Mouse (Mus musculus): ENCODE measurements at regions not wholly inside any gene's neighbourhood (a gene's known extent, or its start where the extent isn't known, plus 50 kb on each side); places are given as distances from the start of the nearest gene placed in this dataset.

DNA sequence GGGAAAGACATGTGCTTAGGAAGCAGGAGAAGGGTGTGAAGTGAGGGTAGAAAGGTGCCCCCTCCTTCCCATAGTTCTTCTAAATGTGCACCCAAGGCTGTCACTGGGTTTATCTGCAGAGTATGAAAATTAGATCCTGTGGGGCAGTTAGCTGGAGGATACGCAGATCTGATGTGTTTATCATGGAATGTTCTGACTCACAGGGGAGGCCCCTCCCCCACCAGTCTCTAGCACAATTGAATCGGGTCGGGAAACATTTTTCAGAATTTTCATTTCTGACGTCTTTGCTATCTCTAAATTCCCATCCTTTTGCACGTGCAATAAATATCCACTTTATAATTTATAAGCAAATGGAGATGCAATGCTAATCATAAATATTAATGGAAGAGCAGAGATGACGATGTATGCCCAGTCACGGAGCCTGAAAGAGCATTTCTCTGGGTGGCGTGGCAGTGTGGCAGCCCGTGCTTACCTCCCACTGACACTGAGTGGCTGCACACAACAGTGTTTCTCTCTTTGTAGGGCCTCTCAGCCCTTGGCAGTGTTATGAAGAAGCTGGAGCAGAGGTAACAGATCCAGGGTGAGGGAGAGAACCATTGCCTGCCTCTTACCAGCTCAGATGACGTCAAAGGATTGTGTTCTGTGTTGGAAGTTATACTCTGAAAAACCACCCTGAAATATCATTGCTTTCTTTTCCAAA lies 122.1 kb upstream of the Gm26657 start:
- TF ChIP-seq POLR2A (IDR thresholded peaks at IDR 0.05; ENCODE audit: extremely low read depth, insufficient read depth, low read length) (no peak), CTCF (IDR thresholded peaks at IDR 0.05; ENCODE audit: extremely low read depth, insufficient read depth, low read length) (no peak)
